Mouse (Mus musculus) heart, adult 2 months (tissue): ENCODE data around the gene Ubr1. TPM values are rescaled to one million over a fixed set of nuclear protein-coding genes. Genes with fewer than 3 reads are reported as not detected.
A peak's percentile ranks its signal among the peaks of the same experiment; 100 is the strongest.
"Not testable (repeated sequence)": the region's sequence is repeated elsewhere in the genome, so short reads cannot be mapped to it uniquely, and the experiment has no call there.

Experiments
- DNase-seq, 2 experiments: peaks; one replicate each; pipeline ENCODE4 v3.0.0; 2021
- H3K27ac ChIP-seq: fragments of 200-600 bp; 2 replicates; pipeline ENCODE4 v1.8.1; 2022
- H3K27me3 ChIP-seq: fragments of 200-500 bp; 2 replicates; pipeline ENCODE4 v1.6.1; 2012; ENCODE audit warnings: mild to moderate bottlenecking, low read length, inconsistent platforms, mixed read lengths; ENCODE audit not compliant: control insufficient read depth, insufficient read depth
- H3K36me3 ChIP-seq: fragments of 200-500 bp; 2 replicates; pipeline ENCODE4 v1.6.1; 2012; ENCODE audit warnings: low read length, inconsistent platforms; ENCODE audit not compliant: control insufficient read depth, insufficient read depth
- H3K4me1 ChIP-seq: fragments of 200-500 bp; 2 replicates; pipeline ENCODE4 v1.6.1; 2011; ENCODE audit warnings: low read length; ENCODE audit not compliant: control insufficient read depth, insufficient read depth
- H3K4me3 ChIP-seq: fragments of 200-600 bp; 2 replicates; pipeline ENCODE4 v1.8.1; 2022
- H3K79me2 ChIP-seq: fragments of 200-500 bp; replicated peaks from 2 replicates; pipeline ENCODE4 v1.6.1; 2012; ENCODE audit warnings: mild to moderate bottlenecking, inconsistent platforms, low read length, moderate library complexity, mixed read lengths; ENCODE audit not compliant: control insufficient read depth, insufficient read depth
- H3K9ac ChIP-seq: fragments of 200-500 bp; 2 replicates; pipeline ENCODE4 v1.6.1; 2012; ENCODE audit warnings: low read depth, mild to moderate bottlenecking, control low read depth, inconsistent platforms, low read length, mixed read lengths
- CTCF ChIP-seq: fragments of 200-600 bp; IDR thresholded peaks from 2 replicates; pipeline ENCODE4 v1.8.1; 2022; ENCODE audit warnings: antibody characterized with exemption, mild to moderate bottlenecking, moderate library complexity
- EP300 ChIP-seq: fragments of 200-500 bp; IDR thresholded peaks from 2 replicates; pipeline ENCODE4 v1.6.1; 2011; ENCODE audit warnings: low read depth, low read length, control low read depth; ENCODE audit not compliant: insufficient read depth
- POLR2A ChIP-seq: fragments of 200-500 bp; IDR thresholded peaks from 2 replicates; pipeline ENCODE4 v1.6.1; 2011; ENCODE audit warnings: mild to moderate bottlenecking, low read depth, low read length, control low read depth; ENCODE audit not compliant: insufficient read depth
- WGBS: fragments of 180-500 bp; shearing (Covaris S2); methylation state at CpG from one replicate; pipeline ENCODE4 v1.1.7; 2018; 5-methylcytosine and 5-hydroxymethylcytosine counted together
- intact Hi-C: fragments of 180-260 bp; cut with DNase I; formaldehyde crosslinking; loops from one replicate; pipeline ENCODE4 v1.15.1; 2025
- polyA plus RNA-seq: library from polyadenylated mRNA; depleted of rRNA; stranded (reverse); fragments of >200 nt; gene quantifications from 2 replicates; pipeline ENCODE4 v1.2.3, GENCODE M21; 2012
- total RNA-seq, 2 experiments: library from RNA; stranded (reverse); gene quantifications; 2 replicates each; pipeline ENCODE4 v1.2.3; 2021

Gene Ubr1
- total and polyA plus RNA-seq, 3 experiments: 18.1 to 20.3 (median 20.2) TPM

DNA sequence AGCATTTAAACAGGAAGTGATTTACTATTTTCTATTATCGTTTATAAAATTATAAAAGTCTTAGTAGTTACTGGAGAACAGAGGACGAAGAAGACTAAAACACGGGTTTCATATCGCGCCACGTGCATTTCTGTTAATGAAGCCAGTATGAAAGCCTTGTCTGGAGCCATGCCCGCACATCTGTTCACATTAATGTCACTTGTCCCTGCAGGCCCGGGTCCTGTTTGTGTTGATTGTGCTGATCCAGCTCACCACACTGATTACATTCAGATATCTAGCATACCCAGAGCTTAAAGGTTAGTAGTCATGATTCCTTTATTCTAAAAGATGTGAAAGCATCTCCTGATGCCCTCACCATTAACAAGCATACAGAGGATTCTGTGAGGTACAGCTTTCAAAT lies 28.3 kb upstream of the Ubr1 start:
- TF ChIP-seq POLR2A (no peak), EP300 (no peak), CTCF (no peak)
- no peak for DNase-seq
- 77% methylated on average over 8 of the region's 8 CpGs for WGBS
- H3K9ac ChIP-seq: no peak overlapping the region
- H3K4me1 ChIP-seq: no peaks in the 10 kb centered on the region
- intact Hi-C loops: no loop called here
- no peak overlapping the region for H3K27ac ChIP-seq
- H3K79me2 ChIP-seq: no peaks in the 10 kb centered on the region
- no peaks in the 10 kb centered on the region for H3K27me3 ChIP-seq
- H3K36me3 ChIP-seq: no peaks in the 10 kb centered on the region; the same call in 1 of the 2 replicates
- H3K4me3 ChIP-seq: no peak overlapping the region

DNA sequence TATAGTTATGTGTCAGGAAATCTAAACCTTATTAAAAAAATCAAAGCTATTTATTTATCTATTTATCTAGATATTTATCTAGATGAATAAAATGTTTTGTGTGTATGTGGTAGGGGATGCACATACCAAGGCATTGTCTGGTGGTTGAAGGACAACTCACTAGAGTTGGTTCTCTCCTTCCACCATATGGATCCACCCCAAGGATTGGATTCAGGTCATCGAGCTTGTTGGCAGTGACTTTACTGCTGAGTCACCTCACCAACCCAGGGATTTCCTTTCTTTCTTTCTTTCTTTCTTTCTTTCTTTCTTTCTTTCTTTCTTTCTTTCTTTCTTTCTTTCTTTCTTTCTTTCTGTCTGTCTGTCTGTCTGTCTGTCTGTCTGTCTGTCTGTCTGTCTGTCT lies 26.1 kb upstream of the Ubr1 start:
- H3K9ac ChIP-seq, H3K79me2 ChIP-seq, H3K4me1 ChIP-seq, H3K36me3 ChIP-seq, DNase-seq, intact Hi-C loops, H3K27ac ChIP-seq, H3K4me3 ChIP-seq, H3K27me3 ChIP-seq: not testable (repeated sequence)
- whole genome bisulfite sequencing: 61% methylated on average over 1 of the region's 1 CpGs

DNA sequence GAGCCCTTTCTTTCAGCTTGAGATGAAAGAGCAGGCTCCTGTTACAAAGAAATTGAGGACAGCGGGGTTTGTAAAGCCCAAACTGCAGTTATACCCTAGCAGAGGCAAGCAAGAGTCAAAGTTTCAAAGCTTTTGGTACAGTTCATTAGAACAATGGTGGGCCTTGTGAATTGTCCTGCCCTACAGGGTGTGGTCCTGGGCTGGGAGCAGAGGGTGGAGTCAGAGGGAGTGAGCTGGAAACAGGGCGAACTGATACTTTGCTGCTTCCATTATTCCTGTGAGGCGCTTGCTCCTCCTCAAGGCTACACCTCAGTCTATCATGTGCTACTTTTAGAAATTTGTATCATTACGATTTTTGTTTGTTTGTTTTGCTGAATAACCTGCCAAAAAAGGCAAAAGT lies 20.7 kb upstream of the Ubr1 start:
- no peak overlapping the region for H3K4me3 ChIP-seq
- intact Hi-C loops: no loop called here
- DNase-seq: no peak
- H3K27ac ChIP-seq: no peak overlapping the region
- no peaks in the 10 kb centered on the region; the same call in 1 of the 2 replicates for H3K36me3 ChIP-seq
- H3K9ac ChIP-seq: no peak overlapping the region
- WGBS: 67% methylated on average over 4 of the region's 4 CpGs
- H3K27me3 ChIP-seq: no peaks in the 10 kb centered on the region
- H3K4me1 ChIP-seq: no peaks in the 10 kb centered on the region
- H3K79me2 ChIP-seq: no peaks in the 10 kb centered on the region
- TF ChIP-seq EP300 (no peak), CTCF (no peak), POLR2A (no peak)

DNA sequence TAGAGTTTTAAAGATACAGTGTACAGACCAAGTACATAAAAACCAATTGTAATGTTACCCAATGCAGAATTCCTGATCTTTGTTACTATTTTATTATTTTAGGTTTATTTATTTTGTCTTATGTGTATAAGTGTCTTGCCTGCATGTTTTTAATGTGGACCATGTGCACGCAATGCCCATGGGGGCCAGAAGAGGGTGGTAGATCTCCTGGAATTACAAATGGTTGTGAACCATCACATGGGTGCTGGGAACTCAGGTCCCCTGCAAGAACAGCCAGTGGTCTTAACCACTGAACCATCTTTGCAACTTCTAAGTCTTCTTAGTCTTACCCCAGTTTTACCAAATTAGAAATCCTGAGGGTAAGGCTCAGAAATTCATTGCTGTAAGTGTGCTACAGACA lies 14.7 kb upstream of the Ubr1 start:
- intact Hi-C loops: no loop called here
- no peak overlapping the region for H3K27ac ChIP-seq
- no peak for DNase-seq
- no peak overlapping the region for H3K4me3 ChIP-seq
- no peaks in the 10 kb centered on the region for H3K36me3 ChIP-seq
- WGBS: 97% methylated on average over 1 of the region's 1 CpGs
- H3K4me1 ChIP-seq: no peaks in the 10 kb centered on the region
- H3K27me3 ChIP-seq: no peaks in the 10 kb centered on the region
- no peak overlapping the region for H3K9ac ChIP-seq
- no peaks in the 10 kb centered on the region for H3K79me2 ChIP-seq
- peak; percentile 37 for TF ChIP-seq CTCF
- TF ChIP-seq POLR2A: no peak

DNA sequence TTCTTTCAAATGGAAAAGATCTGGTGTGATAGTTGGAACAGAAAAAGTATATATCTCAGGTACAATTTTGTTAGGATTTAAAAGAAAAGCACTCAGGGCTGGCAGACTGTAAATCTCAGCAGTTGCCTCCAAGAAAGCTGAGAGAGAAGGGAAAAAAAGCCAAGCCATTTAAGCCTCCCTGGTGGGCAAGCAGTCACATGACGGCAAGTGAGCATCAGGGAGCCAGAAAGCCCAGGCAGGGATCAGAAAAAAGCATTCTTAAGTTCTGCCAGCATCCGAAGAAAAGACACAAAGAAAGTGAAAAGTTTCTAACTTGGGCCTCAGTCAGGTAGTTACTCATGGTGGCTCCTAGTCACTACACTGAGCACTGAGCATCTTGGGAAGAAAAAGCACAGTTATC lies 13.1 kb upstream of the Ubr1 start:
- no peaks in the 10 kb centered on the region for H3K27me3 ChIP-seq
- H3K4me3 ChIP-seq: no peak overlapping the region
- H3K27ac ChIP-seq: no peak overlapping the region
- TF ChIP-seq CTCF (no peak), POLR2A (no peak), EP300 (no peak)
- intact Hi-C loops: no loop called here
- no peaks in the 10 kb centered on the region for H3K79me2 ChIP-seq
- no peak for DNase-seq
- no peaks in the 10 kb centered on the region for H3K4me1 ChIP-seq
- H3K36me3 ChIP-seq: no peaks in the 10 kb centered on the region
- 66% methylated on average over 2 of the region's 2 CpGs for WGBS
- no peak overlapping the region for H3K9ac ChIP-seq

DNA sequence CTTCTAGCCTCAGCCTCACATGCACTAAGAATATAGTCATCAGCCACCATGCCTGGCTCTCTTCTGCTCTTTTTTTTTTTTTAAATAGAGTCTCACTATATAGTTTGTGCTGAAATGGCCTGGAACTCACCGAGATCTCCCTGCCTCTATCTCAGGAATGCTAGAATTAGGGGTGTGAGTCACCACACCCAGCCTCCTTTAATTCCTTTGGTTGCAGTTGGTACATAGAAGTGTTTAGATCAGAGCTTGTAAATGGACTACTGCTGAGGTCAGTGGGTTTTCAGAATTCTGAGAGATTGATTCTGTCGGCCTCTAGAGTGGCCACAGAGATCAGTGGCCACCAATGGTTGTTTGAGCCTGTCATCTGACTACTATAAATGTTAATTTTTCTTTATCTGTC lies 10.3 kb upstream of the Ubr1 start:
- H3K4me1 ChIP-seq: no peaks in the 10 kb centered on the region
- no peak overlapping the region for H3K4me3 ChIP-seq
- no peaks in the 10 kb centered on the region for H3K27me3 ChIP-seq
- TF ChIP-seq POLR2A (no peak), EP300 (no peak), CTCF (no peak)
- intact Hi-C loops: no loop called here
- H3K36me3 ChIP-seq: no peaks in the 10 kb centered on the region
- DNase-seq: no peak
- no peak overlapping the region for H3K27ac ChIP-seq
- WGBS: 64% methylated on average over 2 of the region's 2 CpGs
- no peak overlapping the region for H3K9ac ChIP-seq
- H3K79me2 ChIP-seq: no peaks in the 10 kb centered on the region

DNA sequence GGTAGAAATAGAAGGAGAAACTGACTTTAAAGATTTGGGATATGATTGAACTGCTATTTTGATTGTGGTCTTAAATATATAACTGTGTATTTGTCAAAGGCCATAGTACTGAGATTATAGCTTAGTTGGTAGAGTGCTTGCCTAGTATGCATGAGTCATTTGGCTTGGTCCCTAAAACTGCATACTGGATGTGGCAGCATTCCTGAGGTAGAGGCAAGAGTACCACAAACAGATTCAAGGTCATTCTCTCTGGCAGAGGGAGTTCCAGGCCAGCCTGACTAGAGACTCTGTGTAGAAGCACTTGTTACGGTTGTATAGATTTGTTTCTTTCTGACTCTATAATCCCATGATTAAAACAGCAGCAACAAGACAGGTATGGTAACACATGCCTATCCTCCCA lies 9.3 kb upstream of the Ubr1 start:
- no peak overlapping the region for H3K9ac ChIP-seq
- no peaks in the 10 kb centered on the region for H3K4me1 ChIP-seq
- H3K4me3 ChIP-seq: no peak overlapping the region
- 76% methylated on average over 1 of the region's 1 CpGs for WGBS
- no peaks in the 10 kb centered on the region for H3K36me3 ChIP-seq
- DNase-seq: no peak
- TF ChIP-seq EP300: no peak
- no peak for TF ChIP-seq POLR2A
- no peak for TF ChIP-seq CTCF
- intact Hi-C loops: loop anchor here (2.0 kb wide), 1 partner anchor 123 kb away; no protein-coding TSS in a partner anchor
- H3K27ac ChIP-seq: no peak overlapping the region
- no peaks in the 10 kb centered on the region for H3K27me3 ChIP-seq
- no peaks in the 10 kb centered on the region for H3K79me2 ChIP-seq
